Mouse (Mus musculus): Measurements from ENCODE around the gene Mphosph8. TPM values are rescaled to one million over a fixed set of nuclear protein-coding genes. Genes with fewer than 3 reads are reported as not detected.

Gene Mphosph8
- 64.5 TPM for polyA plus RNA-seq (2014; fragmentation: Illumina TruSeq; extraction: RNeasy Lipid Tissue Mini Kit (QIAGEN cat#74804); ENCODE audit: low read depth, low replicate concordance)

DNA sequence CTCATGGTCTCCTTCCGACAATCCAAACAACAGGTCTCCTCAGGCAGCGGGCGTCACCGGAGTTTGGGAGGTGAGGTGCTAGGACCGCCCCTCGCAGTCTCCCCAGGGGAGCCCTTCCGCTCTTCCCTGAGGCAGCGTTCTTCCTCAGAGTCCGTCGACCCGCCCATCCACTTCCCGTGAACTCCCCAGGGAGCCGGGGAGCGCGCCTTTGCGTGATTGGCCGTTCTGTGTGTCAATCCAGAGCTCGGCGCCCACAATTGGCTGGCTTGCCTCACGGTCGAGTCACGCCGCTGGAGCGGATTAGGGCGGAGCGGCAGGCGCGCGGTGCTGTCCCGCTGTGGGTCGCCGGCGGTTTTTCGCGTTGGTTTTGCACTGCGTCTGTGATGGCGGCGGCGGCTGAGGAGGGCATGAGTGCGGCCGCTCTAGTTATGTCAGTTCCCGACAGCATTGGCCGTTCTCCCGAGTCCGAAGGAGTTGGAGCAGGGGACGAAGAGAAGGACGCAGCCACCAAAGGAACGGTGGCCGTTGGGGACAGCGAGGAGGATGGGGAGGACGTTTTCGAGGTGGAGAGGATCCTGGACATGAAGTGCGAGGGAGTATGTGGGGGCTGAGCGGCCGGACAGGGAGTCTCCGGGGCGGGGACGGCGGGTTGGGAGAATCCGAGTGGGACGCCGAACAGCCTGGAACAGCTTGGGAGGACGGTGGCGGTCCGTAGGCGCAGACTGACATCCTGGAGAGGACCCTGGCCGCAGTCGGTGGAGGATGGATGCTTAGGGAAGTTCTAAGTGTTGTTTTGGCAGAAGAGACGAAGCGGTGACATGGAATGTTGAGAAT lies at the start of gene Mphosph8:
TSS of gene Mphosph8 (plus strand) at position 280 of the 834 bp plus-strand sequence.

Other genes with a start within 250 kb of the Mphosph8 start
- 21.4 TPM for gene Cenpj, start 92.8 kb upstream of the Mphosph8 start, polyA plus RNA-seq (2014; fragmentation: Illumina TruSeq; extraction: RNeasy Lipid Tissue Mini Kit (QIAGEN cat#74804); ENCODE audit: low read depth, low replicate concordance)
- gene Parp4, start 92.6 kb upstream of the Mphosph8 start, polyA plus RNA-seq (2014; fragmentation: Illumina TruSeq; extraction: RNeasy Lipid Tissue Mini Kit (QIAGEN cat#74804); ENCODE audit: low read depth, low replicate concordance) = 71.4 TPM
- gene Pspc1, start 110.1 kb downstream of the Mphosph8 start, polyA plus RNA-seq (2014; fragmentation: Illumina TruSeq; extraction: RNeasy Lipid Tissue Mini Kit (QIAGEN cat#74804); ENCODE audit: low read depth, low replicate concordance) = 41.6 TPM
- 227 TPM for gene Zmym5, start 143.5 kb downstream of the Mphosph8 start, polyA plus RNA-seq (2014; fragmentation: Illumina TruSeq; extraction: RNeasy Lipid Tissue Mini Kit (QIAGEN cat#74804); ENCODE audit: low read depth, low replicate concordance)
- 216 TPM for gene Zmym2, start 218.4 kb downstream of the Mphosph8 start, polyA plus RNA-seq (2014; fragmentation: Illumina TruSeq; extraction: RNeasy Lipid Tissue Mini Kit (QIAGEN cat#74804); ENCODE audit: low read depth, low replicate concordance)

All from sigmoid colon, adult 10 weeks (tissue).